Mouse (Mus musculus) embryonic facial prominence, embryonic 11.5 days (tissue): ENCODE measurements around the gene Clec11a. TPM values are rescaled to one million over a fixed set of nuclear protein-coding genes. Genes with fewer than 3 reads are reported as not detected.
A peak's percentile ranks its signal among the peaks of the same experiment; 100 is the strongest.

ENCODE experiments used
- ATAC-seq: fragments of 200-750 bp; cut with Nextera tagmentation; replicated peaks from 2 replicates; pipeline ENCODE4 v1.8.0; 2017; ENCODE audit warnings: low read depth; ENCODE audit not compliant: insufficient number of reproducible peaks, low FRiP score, low TSS enrichment
- DNase-seq: peaks from one replicate; pipeline ENCODE4 v3.0.0-alpha.2; 2015; ENCODE audit warnings: low spot score
- H3K27ac ChIP-seq: fragments of 300-500 bp; sonication (generic); replicated peaks from 2 replicates; pipeline ENCODE4 v1.5.1; 2014; ENCODE audit warnings: mild to moderate bottlenecking, low read depth, low read length, control low read depth
- H3K27me3 ChIP-seq: fragments of 300-500 bp; sonication (generic); 2 replicates; pipeline ENCODE4 v1.6.1; 2014; ENCODE audit warnings: mild to moderate bottlenecking, low read length, moderate library complexity, mixed read lengths; ENCODE audit not compliant: control insufficient read depth, insufficient read depth
- H3K36me3 ChIP-seq: fragments of 300-500 bp; sonication (generic); replicated peaks from 2 replicates; pipeline ENCODE4 v1.6.1; 2014; ENCODE audit warnings: low read depth, mild to moderate bottlenecking, low read length, moderate library complexity, mixed read lengths; ENCODE audit not compliant: control insufficient read depth, insufficient read depth
- H3K4me1 ChIP-seq: fragments of 300-500 bp; sonication (generic); 2 replicates; pipeline ENCODE4 v1.6.1; 2014; ENCODE audit warnings: low read length, mixed read lengths; ENCODE audit not compliant: control insufficient read depth, insufficient read depth
- H3K4me2 ChIP-seq: fragments of 300-500 bp; sonication (generic); 2 replicates; pipeline ENCODE4 v1.6.1; 2014; ENCODE audit warnings: low read depth, mild to moderate bottlenecking, control low read depth, low read length, moderate library complexity
- H3K4me3 ChIP-seq: fragments of 300-500 bp; sonication (generic); 2 replicates; pipeline ENCODE4 v1.5.1; 2014; ENCODE audit warnings: low read depth, low read length, control low read depth
- H3K9ac ChIP-seq: fragments of 300-500 bp; sonication (generic); replicated peaks from 2 replicates; pipeline ENCODE4 v1.6.1; 2014; ENCODE audit warnings: mild to moderate bottlenecking, control low read depth, low read length
- H3K9me3 ChIP-seq: fragments of 300-500 bp; sonication (generic); replicated peaks from 2 replicates; pipeline ENCODE4 v1.6.1; 2016; ENCODE audit warnings: mild to moderate bottlenecking, low read length, inconsistent platforms, mixed read lengths; ENCODE audit not compliant: control insufficient read depth
- WGBS: fragments of 180-500 bp; shearing (Covaris S2); extraction: QIAGEN DNeasy Blood & Tissue Kit; methylation state at CpG from one replicate; pipeline ENCODE4 v1.1.7; 2014; 5-methylcytosine and 5-hydroxymethylcytosine counted together
- polyA plus RNA-seq: library from polyadenylated mRNA; unstranded; fragments of >200 nt; fragmentation: Nextera tagmentation; extraction: Ambion mirVana; gene quantifications from 2 replicates; pipeline ENCODE4 v1.2.1, GENCODE M21; 2014

The Clec11a gene
- polyA plus RNA-seq, 1 experiment from 2014 or later, result 2.2 TPM

- WGBS, result 38% methylated on average over 4 of the region's 4 CpGs
- H3K9me3 ChIP-seq, result no peaks in the 10 kb centered on the region
- no peaks in the 10 kb centered on the region for H3K4me1 ChIP-seq
- no peaks in the 10 kb centered on the region for H3K36me3 ChIP-seq
- H3K4me3 ChIP-seq, result no peak overlapping the region
- no peak for ATAC-seq
- H3K27ac ChIP-seq, result no peak overlapping the region
- no peak overlapping the region for H3K4me2 ChIP-seq
- DNase-seq, result peak; percentile 25
- 0 out of 2 replicates have a peak, but pooled peaks cover 2% of the 10 kb centered on the region for H3K27me3 ChIP-seq
- H3K9ac ChIP-seq, result no peak overlapping the region
These were observed 11.2 kb upstream of the Clec11a start for GRCm38 (mm10) chr7:44317913-44318312.

- Histone ChIP-seq H3K4me2 (no peak overlapping the region), H3K4me3 (no peak overlapping the region), H3K36me3 (no peaks in the 10 kb centered on the region), H3K27me3 (peaks cover 22% of the 10 kb centered on the region), H3K4me1 (0 out of 2 replicates have a peak, but pooled peaks cover 3% of the 10 kb centered on the region), H3K9me3 (no peaks in the 10 kb centered on the region), H3K27ac (no peak overlapping the region), H3K9ac (no peak overlapping the region)
- WGBS, result 59% methylated on average over 16 of the region's 16 CpGs
- DNase-seq (no peak), ATAC-seq (no peak)
These were observed 5.8 kb upstream of the Clec11a start for GRCm38 (mm10) chr7:44312484-44312883.

- H3K4me2 ChIP-seq, result no peak overlapping the region; the same call in 1 of the 2 replicates
- DNase-seq, result no peak
- 20% methylated on average over 6 of the region's 6 CpGs for WGBS
- H3K9ac ChIP-seq, result no peak overlapping the region
- H3K4me3 ChIP-seq, result peak overlapping the region; percentile 47; the same call in 1 of the 2 replicates
- H3K9me3 ChIP-seq, result no peaks in the 10 kb centered on the region
- H3K36me3 ChIP-seq, result no peaks in the 10 kb centered on the region
- peaks cover 22% of the 10 kb centered on the region for H3K27me3 ChIP-seq
- no peak overlapping the region for H3K27ac ChIP-seq
- H3K4me1 ChIP-seq, result 0 out of 2 replicates have a peak, but pooled peaks cover 3% of the 10 kb centered on the region
- ATAC-seq, result no peak; the same call in 1 of the 2 replicates
These were observed 5.1 kb upstream of the Clec11a start for GRCm38 (mm10) chr7:44311713-44312304.

GRCm38 (mm10) chr7:44310878-44311712, 4.4 kb upstream of the Clec11a start:
- Histone ChIP-seq H3K36me3 (no peaks in the 10 kb centered on the region), H3K4me1 (0 out of 2 replicates have a peak, but pooled peaks cover 3% of the 10 kb centered on the region), H3K27me3 (peaks cover 22% of the 10 kb centered on the region), H3K9ac (peak overlapping the region; percentile 55), H3K4me2 (peak overlapping the region; percentile 94), H3K4me3 (peak overlapping the region; percentile 47), H3K9me3 (no peaks in the 10 kb centered on the region), H3K27ac (no peak overlapping the region)
- DNase-seq (peak; percentile 40), ATAC-seq (peak; percentile 41)
- WGBS, result under 1% methylated on average over 36 of the region's 38 CpGs

- DNase-seq, result peak; percentile 39
- WGBS, result under 1% methylated on average over 30 of the region's 40 CpGs
- Histone ChIP-seq H3K9me3 (no peaks in the 10 kb centered on the region), H3K4me1 (0 out of 2 replicates have a peak, but pooled peaks cover 3% of the 10 kb centered on the region), H3K27ac (no peak overlapping the region), H3K27me3 (peaks cover 22% of the 10 kb centered on the region), H3K4me3 (peak overlapping the region; percentile 47), H3K4me2 (peak overlapping the region; percentile 94), H3K9ac (peak overlapping the region; percentile 55), H3K36me3 (no peaks in the 10 kb centered on the region)
- no peak for ATAC-seq
These were observed 3.7 kb upstream of the Clec11a start for GRCm38 (mm10) chr7:44310285-44310877.

- Histone ChIP-seq H3K9me3 (no peaks in the 10 kb centered on the region), H3K36me3 (no peaks in the 10 kb centered on the region), H3K4me2 (peak within 1 kb of the TSS; percentile 94), H3K27me3 (peaks cover 22% of the 10 kb centered on the region), H3K9ac (peak within 1 kb of the TSS; percentile 55), H3K4me1 (0 out of 2 replicates have a peak, but pooled peaks cover 3% of the 10 kb centered on the region), H3K27ac (no peak within 1 kb of the TSS), H3K4me3 (peak within 1 kb of the TSS; percentile 47)
- WGBS, result 16% methylated on average over 16 of the region's 22 CpGs
- DNase-seq (peak; percentile 17), ATAC-seq (no peak)
These were observed 3.0 kb upstream of the Clec11a start, which contains the start of gene Shank1 for GRCm38 (mm10) chr7:44309475-44310284. TSS of gene Shank1 (plus strand) at chr7:44310253.

GRCm38 (mm10) chr7:44307261-44308020, 739 bp upstream of the Clec11a start:
- no peaks in the 10 kb centered on the region for H3K36me3 ChIP-seq
- 0 out of 2 replicates have a peak, but pooled peaks cover 3% of the 10 kb centered on the region for H3K4me1 ChIP-seq
- H3K9me3 ChIP-seq, result no peaks in the 10 kb centered on the region
- 44% methylated on average over 9 of the region's 9 CpGs for WGBS
- H3K4me3 ChIP-seq, result no peak overlapping the region
- H3K27ac ChIP-seq, result no peak overlapping the region
- DNase-seq (peak; percentile 17), ATAC-seq (no peak)
- H3K4me2 ChIP-seq, result no peak overlapping the region
- H3K9ac ChIP-seq, result no peak overlapping the region
- H3K27me3 ChIP-seq, result peaks cover 19% of the 10 kb centered on the region
